In genomic region chr10:66719796-66720195, GRCm38 (mm10) we compare ENCODE assay signal across 26 mouse cellular contexts.
DNase-seq lines count a peak whose midpoint lies in the region; ATAC-seq and TF ChIP-seq lines count a peak whose summit lies in the region.
"Had no signal": no experiment of that assay in that cellular context is flagged by ENCODE, and none has a peak within 500 bp of the region (broad histone marks: within the 10 kb centered on the region; RNA-seq: fewer than 3 reads in every experiment).

No protein-coding gene starts in this region.

- H3K9ac ChIP-seq in heart, embryonic 12.5 days: no peak overlapping the region
- H3K9ac ChIP-seq in lung, postnatal 0 days (replicated peaks; ENCODE audit: low read depth): no peak overlapping the region
- H3K9ac ChIP-seq: embryonic facial prominence, embryonic 12.5 days; limb, embryonic 13.5 days; lung, embryonic 15.5 days; neural tube, embryonic 15.5 days had no signal

- no peaks in the 10 kb centered on the region for H3K27me3 ChIP-seq in heart, embryonic 12.5 days (replicated peaks)
- no peaks in the 10 kb centered on the region for H3K27me3 ChIP-seq in lung, postnatal 0 days (replicated peaks; ENCODE audit: insufficient read depth, low read length)
- no peaks in the 10 kb centered on the region for H3K27me3 ChIP-seq in Patski
- H3K27me3 ChIP-seq: embryonic facial prominence, embryonic 12.5 days; limb, embryonic 13.5 days; lung, embryonic 15.5 days; neural tube, embryonic 15.5 days had no signal

- H3K36me3 ChIP-seq in heart, embryonic 12.5 days: no peaks in the 10 kb centered on the region
- no peaks in the 10 kb centered on the region for H3K36me3 ChIP-seq in lung, postnatal 0 days (ENCODE audit: insufficient read depth, low read length)
- H3K36me3 ChIP-seq: embryonic facial prominence, embryonic 12.5 days; limb, embryonic 13.5 days; lung, embryonic 15.5 days; neural tube, embryonic 15.5 days had no signal

- peaks cover 26% of the 10 kb centered on the region for H3K9me3 ChIP-seq in heart, embryonic 12.5 days (replicated peaks)
- H3K9me3 ChIP-seq in lung, postnatal 0 days (ENCODE audit: low read length): no peaks in the 10 kb centered on the region
- H3K9me3 ChIP-seq: lung, embryonic 15.5 days had no signal

- no peak overlapping the region for H3K4me3 ChIP-seq in heart, embryonic 12.5 days
- no peak overlapping the region for H3K4me3 ChIP-seq in lung, postnatal 0 days (ENCODE audit: low read depth, low read length)
- H3K4me3 ChIP-seq: embryonic facial prominence, embryonic 12.5 days; limb, embryonic 13.5 days; lung, embryonic 15.5 days; neural tube, embryonic 15.5 days had no signal

- WGBS in heart, embryonic 12.5 days: 91% methylated on average over 11 of the region's 11 CpGs
- WGBS in lung, postnatal 0 days: 88% methylated on average over 11 of the region's 11 CpGs

- TF ChIP-seq EP300 in lung, postnatal 0 days (IDR thresholded peaks at IDR 0.05): no peak

- CTCF ChIA-PET in Patski (lab: Charles Lee): no interaction called here

- POLR2A ChIA-PET in Patski (lab: Charles Lee): no interaction called here

- no peaks in the 10 kb centered on the region for H3K4me1 ChIP-seq in heart, embryonic 12.5 days (replicated peaks)
- no peaks in the 10 kb centered on the region for H3K4me1 ChIP-seq in lung, postnatal 0 days (ENCODE audit: insufficient read depth, low read depth, low read length)
- H3K4me1 ChIP-seq: embryonic facial prominence, embryonic 12.5 days; limb, embryonic 13.5 days; lung, embryonic 15.5 days; neural tube, embryonic 15.5 days had no signal

- peak; percentile 57 for DNase-seq in heart, adult 11 months
- peak; percentile 29 for DNase-seq in lung, postnatal 36 days
- no peak for DNase-seq in lung, postnatal 0 days (ENCODE audit: low spot score)
- DNase-seq in Patski (ENCODE audit: low read depth, low spot score): no peak
- DNase-seq in right cerebral cortex, adult 2 months (ENCODE audit: low spot score in 2 of 2): no peak
- no peak for DNase-seq in embryo, embryonic 11 days
- DNase-seq: adrenal gland, postnatal 25 days; B cell, adult 2 months; cerebellum, adult 11-12 months; cerebellum, postnatal 36 days; gastrocnemius, postnatal 36 days; heart, postnatal 14 days; kidney, adult 2 months; midbrain, embryonic 14.5 days; retina, postnatal 1 day; right cerebral cortex, postnatal 25 days; spleen, adult 18-20 months had no signal

- TF ChIP-seq CTCF in lung, postnatal 0 days (IDR thresholded peaks at IDR 0.05): no peak
- TF ChIP-seq CTCF in Patski (IDR thresholded peaks at IDR 0.05): peak; percentile 12

- in situ Hi-C loops in Patski (cut with MboI; ENCODE audit: low pct_unique_long_range_greater_than_20kb): no loop called here

- H3K27ac ChIP-seq in heart, embryonic 12.5 days (ENCODE audit: poor library complexity, severe bottlenecking): no peak overlapping the region
- no peak overlapping the region for H3K27ac ChIP-seq in lung, postnatal 0 days (ENCODE audit: low read length)
- H3K27ac ChIP-seq: embryonic facial prominence, embryonic 12.5 days; kidney, postnatal 0 days; limb, embryonic 13.5 days; lung, embryonic 15.5 days; neural tube, embryonic 15.5 days had no signal

- no peak for ATAC-seq in heart, embryonic 12.5 days (ENCODE audit: insufficient number of reproducible peaks, low FRiP score)
- no peak for ATAC-seq in lung, postnatal 0 days
- ATAC-seq in Patski: no peak
- ATAC-seq: forebrain, embryonic 14.5 days; hindbrain, embryonic 16.5 days had no signal

- no peak overlapping the region for H3K4me2 ChIP-seq in heart, embryonic 12.5 days
- H3K4me2 ChIP-seq in lung, postnatal 0 days (replicated peaks; ENCODE audit: low read depth, low read length): no peak overlapping the region
- H3K4me2 ChIP-seq: embryonic facial prominence, embryonic 12.5 days; limb, embryonic 13.5 days; liver, embryonic 11.5 days; lung, embryonic 15.5 days; neural tube, embryonic 15.5 days had no signal

Comparison
In these comparisons a context has a peak if more than half of its experiments do, and no peak if none do; other contexts are left out.
1. DNase-seq: peak in heart, adult 11 months (single experiment) and lung, postnatal 36 days (single experiment); none in lung, postnatal 0 days (single experiment), Patski (single experiment), right cerebral cortex, adult 2 months (0 of 2) and embryo, embryonic 11 days (single experiment).